Mouse (Mus musculus) liver, embryonic 12.5 days (tissue): Measurements from ENCODE around the gene Dyx1c1. TPM values are rescaled to one million over a fixed set of nuclear protein-coding genes. Genes with fewer than 3 reads are reported as not detected.

ENCODE experiments used
- ATAC-seq: fragments of 200-750 bp; cut with Nextera tagmentation; 2 replicates; pipeline ENCODE4 v1.8.0; 2017; ENCODE audit warnings: moderate number of reproducible peaks, mild to moderate bottlenecking, moderate library complexity
- H3K27ac ChIP-seq: fragments of 300-500 bp; sonication (generic); 2 replicates; pipeline ENCODE4 v1.5.1; 2016; ENCODE audit warnings: mild to moderate bottlenecking
- H3K27me3 ChIP-seq: fragments of 300-500 bp; sonication (generic); replicated peaks from 2 replicates; pipeline ENCODE4 v1.6.1; 2016; ENCODE audit warnings: mild to moderate bottlenecking, moderate library complexity
- H3K36me3 ChIP-seq: fragments of 300-500 bp; sonication (generic); 2 replicates; pipeline ENCODE4 v1.6.1; 2016; ENCODE audit warnings: mild to moderate bottlenecking, moderate library complexity
- H3K4me1 ChIP-seq: fragments of 300-500 bp; sonication (generic); 2 replicates; pipeline ENCODE4 v1.6.1; 2016
- H3K4me2 ChIP-seq: fragments of 300-500 bp; sonication (generic); 2 replicates; pipeline ENCODE4 v1.6.1; 2016; ENCODE audit warnings: mild to moderate bottlenecking, moderate library complexity
- H3K4me3 ChIP-seq: fragments of 300-500 bp; sonication (generic); 2 replicates; pipeline ENCODE4 v1.5.1; 2016; ENCODE audit warnings: mild to moderate bottlenecking, moderate library complexity
- H3K9ac ChIP-seq: fragments of 300-500 bp; sonication (generic); 2 replicates; pipeline ENCODE4 v1.6.1; 2016; ENCODE audit warnings: mild to moderate bottlenecking, moderate library complexity
- H3K9me3 ChIP-seq: fragments of 300-500 bp; sonication (generic); replicated peaks from 2 replicates; pipeline ENCODE4 v1.6.1; 2016; ENCODE audit warnings: mild to moderate bottlenecking, moderate library complexity
- WGBS: fragments of 180-500 bp; shearing (Covaris S2); methylation state at CpG from one replicate; pipeline ENCODE4 v1.1.7; 2016; ENCODE audit not compliant: insufficient replicate concordance; 5-methylcytosine and 5-hydroxymethylcytosine counted together
- microRNA-seq: library from miRNA; unstranded; fragments of <30 nt; microRNA quantifications from one replicate; pipeline ENCODE4, GENCODE M21; 2017
- polyA plus RNA-seq: library from polyadenylated mRNA; unstranded; fragments of >200 nt; fragmentation: Nextera tagmentation; extraction: Ambion mirVana; gene quantifications from 2 replicates; pipeline ENCODE4 v1.2.1, GENCODE M21; 2016

Gene Dyx1c1
- polyA plus RNA-seq, 1 experiment from 2014 or later: 0.10 TPM

- H3K4me1 ChIP-seq: no peaks in the 10 kb centered on the region
- H3K4me3 ChIP-seq: no peak overlapping the region
- no peaks in the 10 kb centered on the region for H3K9me3 ChIP-seq
- ATAC-seq: no peak
- H3K27ac ChIP-seq: no peak overlapping the region
- no peak overlapping the region for H3K4me2 ChIP-seq
- no peak overlapping the region for H3K9ac ChIP-seq
- peaks cover 11% of the 10 kb centered on the region for H3K36me3 ChIP-seq
- H3K27me3 ChIP-seq: no peaks in the 10 kb centered on the region
- WGBS: 71% methylated on average over 6 of the region's 6 CpGs
These were observed 46.5 kb downstream of the Dyx1c1 start for GRCm38 (mm10) chr9:73005106-73005505.

GRCm38 (mm10) chr9:73006175-73006574 is 47.6 kb downstream of the Dyx1c1 start:
- no peak overlapping the region for H3K4me2 ChIP-seq
- H3K4me1 ChIP-seq: no peaks in the 10 kb centered on the region
- H3K36me3 ChIP-seq: peaks cover 20% of the 10 kb centered on the region
- no peak overlapping the region for H3K4me3 ChIP-seq
- 79% methylated on average over 3 of the region's 3 CpGs for WGBS
- no peak overlapping the region for H3K9ac ChIP-seq
- no peaks in the 10 kb centered on the region for H3K9me3 ChIP-seq
- ATAC-seq: no peak
- H3K27me3 ChIP-seq: no peaks in the 10 kb centered on the region
- no peak overlapping the region for H3K27ac ChIP-seq

- Histone ChIP-seq H3K9ac (no peak overlapping the region), H3K27ac (no peak overlapping the region), H3K27me3 (no peaks in the 10 kb centered on the region), H3K4me2 (no peak overlapping the region), H3K4me1 (no peaks in the 10 kb centered on the region), H3K36me3 (peaks cover 30% of the 10 kb centered on the region), H3K4me3 (no peak overlapping the region), H3K9me3 (no peaks in the 10 kb centered on the region)
- ATAC-seq: no peak
- WGBS: 39% methylated on average over 3 of the region's 3 CpGs
These were observed 49.8 kb downstream of the Dyx1c1 start for GRCm38 (mm10) chr9:73008384-73008783.

- Histone ChIP-seq H3K4me3 (no peak overlapping the region), H3K27me3 (no peaks in the 10 kb centered on the region), H3K9me3 (no peaks in the 10 kb centered on the region), H3K36me3 (peaks cover 63% of the 10 kb centered on the region), H3K4me2 (no peak overlapping the region), H3K9ac (no peak overlapping the region), H3K4me1 (no peaks in the 10 kb centered on the region), H3K27ac (no peak overlapping the region)
- WGBS: 85% methylated on average over 4 of the region's 4 CpGs
- no peak for ATAC-seq
These were observed 54.0 kb downstream of the Dyx1c1 start for GRCm38 (mm10) chr9:73012629-73013028.

GRCm38 (mm10) chr9:73014724-73015123 is 56.1 kb downstream of the Dyx1c1 start:
- WGBS: 78% methylated on average over 13 of the region's 13 CpGs

GRCm38 (mm10) chr9:73019841-73020240 is 61.3 kb downstream of the Dyx1c1 start:
- Histone ChIP-seq H3K4me1 (no peaks in the 10 kb centered on the region), H3K36me3 (peaks cover 67% of the 10 kb centered on the region), H3K27ac (no peak overlapping the region), H3K9ac (no peak overlapping the region), H3K4me3 (no peak overlapping the region), H3K27me3 (no peaks in the 10 kb centered on the region), H3K9me3 (no peaks in the 10 kb centered on the region), H3K4me2 (no peak overlapping the region)
- WGBS: 78% methylated on average over 10 of the region's 10 CpGs
- ATAC-seq: no peak

More at GRCm38 (mm10) chr9:73014724-73015123, 56.1 kb downstream of the Dyx1c1 start:
- no peak overlapping the region for H3K27ac ChIP-seq
- no peaks in the 10 kb centered on the region for H3K4me1 ChIP-seq
- no peaks in the 10 kb centered on the region for H3K27me3 ChIP-seq
- ATAC-seq: no peak
- no peak overlapping the region for H3K4me2 ChIP-seq
- H3K36me3 ChIP-seq: peaks cover 82% of the 10 kb centered on the region
- H3K9ac ChIP-seq: no peak overlapping the region
- no peaks in the 10 kb centered on the region for H3K9me3 ChIP-seq
- no peak overlapping the region for H3K4me3 ChIP-seq

GRCm38 (mm10) chr9:73020566-73021097 is 62.0 kb downstream of the Dyx1c1 start:
- H3K4me3 ChIP-seq: no peak overlapping the region
- H3K36me3 ChIP-seq: peaks cover 60% of the 10 kb centered on the region
- 79% methylated on average over 5 of the region's 5 CpGs for WGBS
- H3K27ac ChIP-seq: no peak overlapping the region
- H3K27me3 ChIP-seq: no peaks in the 10 kb centered on the region
- H3K9me3 ChIP-seq: no peaks in the 10 kb centered on the region
- ATAC-seq: no peak
- no peak overlapping the region for H3K4me2 ChIP-seq
- no peak overlapping the region for H3K9ac ChIP-seq
- no peaks in the 10 kb centered on the region for H3K4me1 ChIP-seq

Small RNAs within 50 kb of the gene (microRNA-seq; reads per million reads assigned to microRNA genes)
- gene Gm27353: not detected

Other genes with a start within 250 kb of the Dyx1c1 start
- 0.37 and 0.52 TPM in 2 replicates for gene Prtg, start 151.9 kb upstream of the Dyx1c1 start, polyA plus RNA-seq
- 0.35 and 0.48 TPM in 2 replicates for gene Pygo1, start 33.1 kb upstream of the Dyx1c1 start, polyA plus RNA-seq
- gene Gm44503, start 67 bp downstream of the Dyx1c1 start, polyA plus RNA-seq: 0.13 TPM in 1 of 2 replicates, not detected in the other
- 4.4 and 4.6 TPM in 2 replicates for gene Ccpg1os, start 26.6 kb downstream of the Dyx1c1 start, polyA plus RNA-seq
- gene Ccpg1, start 26.6 kb downstream of the Dyx1c1 start, polyA plus RNA-seq: 12.6 and 13.0 TPM in 2 replicates
- 8.0 and 8.3 TPM in 2 replicates for gene Pigb, start 81.6 kb downstream of the Dyx1c1 start, polyA plus RNA-seq
- 4.8 and 5.2 TPM in 2 replicates for gene Rab27a, start 86.1 kb downstream of the Dyx1c1 start, polyA plus RNA-seq
- not detected in 2 replicates for gene Khdc3, start 143.1 kb downstream of the Dyx1c1 start, polyA plus RNA-seq
- gene Gm20509, start 143.7 kb downstream of the Dyx1c1 start, polyA plus RNA-seq: not detected in 2 replicates
- 92.7 and 93.7 TPM in 2 replicates for gene Rsl24d1, start 154.6 kb downstream of the Dyx1c1 start, polyA plus RNA-seq